Mouse (Mus musculus): Measurements from ENCODE around the gene Atf7ip. TPM values are rescaled to one million over a fixed set of nuclear protein-coding genes. Genes with fewer than 3 reads are reported as not detected.

Gene Atf7ip
- polyA plus RNA-seq, 1 experiment: 6.8 TPM

DNA sequence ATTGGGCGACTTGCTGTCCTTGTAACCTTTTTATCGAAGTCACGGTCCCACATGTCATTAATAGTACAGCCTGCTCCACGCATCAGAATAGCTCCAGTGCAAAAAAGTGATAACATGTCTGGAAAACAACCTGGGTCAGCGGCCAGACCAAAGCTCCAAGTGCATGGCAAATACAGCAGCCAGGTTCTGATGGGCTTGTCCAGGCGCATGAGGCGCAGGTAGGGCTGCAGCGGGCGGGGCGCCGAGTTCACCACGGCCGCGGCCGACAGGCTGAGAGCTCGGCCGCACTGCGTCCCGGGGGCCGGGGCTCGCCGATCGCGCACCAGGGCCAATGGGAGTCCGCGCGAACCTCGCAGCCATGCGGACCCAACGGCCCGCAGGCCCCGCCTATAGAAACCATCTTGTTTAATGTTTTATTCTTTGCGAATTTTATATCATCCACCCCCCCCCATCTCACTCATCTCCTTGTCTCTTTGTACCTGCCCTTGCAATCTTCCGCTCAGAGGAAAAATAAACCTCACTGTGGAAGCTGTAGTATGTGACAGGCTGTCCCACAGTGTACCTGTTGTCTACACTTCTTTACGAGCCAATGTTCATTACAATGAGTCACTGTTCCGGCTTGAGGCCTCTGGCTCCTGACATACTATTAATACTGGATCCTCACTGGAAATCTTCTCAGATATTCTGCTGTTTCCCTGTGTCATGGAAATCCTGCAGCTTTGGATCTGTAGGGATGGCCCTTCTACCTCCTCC, 19.0 kb upstream of the Atf7ip start:
- H3K36me3 ChIP-seq (ENCODE audit: control insufficient read depth, insufficient read depth): no peaks in the 10 kb centered on the region
- TF ChIP-seq CEBPB (IDR thresholded peaks at IDR 0.05; ENCODE audit: low read depth) (no peak), CTCF (IDR thresholded peaks at IDR 0.05; ENCODE audit: control insufficient read depth, insufficient read depth, insufficient read length) (no peak), MAX (IDR thresholded peaks at IDR 0.05) (no peak), MYOG (IDR thresholded peaks at IDR 0.05; ENCODE audit: control insufficient read depth, extremely low read depth, insufficient read length) (no peak), FOSL1 (IDR thresholded peaks at IDR 0.05; ENCODE audit: insufficient read depth, low read length, poor library complexity, severe bottlenecking) (no peak), MYOD1 (IDR thresholded peaks at IDR 0.05; ENCODE audit: control insufficient read depth, insufficient read length, low read depth) (no peak), USF1 (IDR thresholded peaks at IDR 0.05; ENCODE audit: low read depth) (no peak)
- H3K79me2 ChIP-seq (ENCODE audit: control insufficient read depth, insufficient read depth): no peaks in the 10 kb centered on the region
- no peak overlapping the region for H3K4me3 ChIP-seq (ENCODE audit: insufficient read depth, poor library complexity, severe bottlenecking)
- H3ac ChIP-seq (ENCODE audit: control insufficient read depth, insufficient read length, low read depth): no peak overlapping the region
- H3K79me3 ChIP-seq (ENCODE audit: low read depth): no peaks in the 10 kb centered on the region
- no peaks in the 10 kb centered on the region for H3K27me3 ChIP-seq (ENCODE audit: control insufficient read depth, insufficient read depth, insufficient read length)

DNA sequence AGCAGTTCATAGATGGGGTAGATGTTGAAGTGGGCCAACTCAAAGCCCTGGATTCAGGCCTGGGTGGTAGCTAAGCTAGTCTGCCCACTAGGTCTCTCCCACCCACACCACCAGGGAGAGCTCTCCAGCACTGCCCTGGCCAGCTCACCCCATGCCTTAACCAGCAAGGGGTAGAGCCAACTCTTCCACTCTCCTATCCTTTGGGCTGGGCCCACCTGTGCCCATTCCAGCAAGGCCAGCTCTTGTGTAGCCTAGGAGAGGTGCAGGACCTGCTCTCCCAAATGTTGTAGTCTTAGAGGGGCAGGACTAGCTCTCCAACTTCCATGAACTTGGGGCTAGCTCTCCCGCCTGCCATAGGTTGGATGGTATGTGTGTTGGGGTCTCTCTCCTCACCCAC, 18.4 kb upstream of the Atf7ip start:
- H3K79me2 ChIP-seq (ENCODE audit: control insufficient read depth, insufficient read depth): no peaks in the 10 kb centered on the region
- no peaks in the 10 kb centered on the region for H3K36me3 ChIP-seq (ENCODE audit: control insufficient read depth, insufficient read depth)
- H3ac ChIP-seq (ENCODE audit: control insufficient read depth, insufficient read length, low read depth): no peak overlapping the region
- no peaks in the 10 kb centered on the region for H3K27me3 ChIP-seq (ENCODE audit: control insufficient read depth, insufficient read depth, insufficient read length)
- TF ChIP-seq FOSL1 (IDR thresholded peaks at IDR 0.05; ENCODE audit: insufficient read depth, low read length, poor library complexity, severe bottlenecking) (no peak), MAX (IDR thresholded peaks at IDR 0.05) (no peak), CEBPB (IDR thresholded peaks at IDR 0.05; ENCODE audit: low read depth) (no peak), MYOD1 (IDR thresholded peaks at IDR 0.05; ENCODE audit: control insufficient read depth, insufficient read length, low read depth) (no peak), MYOG (IDR thresholded peaks at IDR 0.05; ENCODE audit: control insufficient read depth, extremely low read depth, insufficient read length) (no peak), USF1 (IDR thresholded peaks at IDR 0.05; ENCODE audit: low read depth) (no peak), CTCF (IDR thresholded peaks at IDR 0.05; ENCODE audit: control insufficient read depth, insufficient read depth, insufficient read length) (no peak)
- H3K79me3 ChIP-seq (ENCODE audit: low read depth): no peaks in the 10 kb centered on the region
- H3K4me3 ChIP-seq (ENCODE audit: insufficient read depth, poor library complexity, severe bottlenecking): no peak overlapping the region

DNA sequence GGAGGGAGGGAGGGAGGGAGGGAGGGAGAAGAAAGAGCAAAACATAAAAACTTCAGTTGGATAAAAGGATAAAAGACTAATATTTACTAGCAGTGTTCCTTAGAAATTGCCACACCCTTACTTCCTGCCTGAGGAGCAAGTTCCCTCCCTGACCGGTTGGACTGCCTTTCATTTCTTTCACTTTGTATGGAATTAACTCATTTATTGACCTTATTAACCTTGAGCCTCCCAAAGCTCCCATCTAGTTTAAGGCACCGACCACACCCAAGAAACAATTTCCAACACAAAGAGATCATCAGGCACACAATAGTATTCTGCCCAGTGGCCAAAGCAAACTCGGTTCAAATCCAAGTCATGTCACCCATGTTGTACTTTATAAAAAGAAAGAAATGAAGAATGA, 16.1 kb upstream of the Atf7ip start:
- H3K27me3 ChIP-seq (ENCODE audit: control insufficient read depth, insufficient read depth, insufficient read length): no peaks in the 10 kb centered on the region
- no peaks in the 10 kb centered on the region for H3K36me3 ChIP-seq (ENCODE audit: control insufficient read depth, insufficient read depth)
- H3ac ChIP-seq (ENCODE audit: control insufficient read depth, insufficient read length, low read depth): no peak overlapping the region
- H3K4me3 ChIP-seq (ENCODE audit: insufficient read depth, poor library complexity, severe bottlenecking): no peak overlapping the region
- H3K79me3 ChIP-seq (ENCODE audit: low read depth): no peaks in the 10 kb centered on the region
- TF ChIP-seq CEBPB (IDR thresholded peaks at IDR 0.05; ENCODE audit: low read depth) (no peak), USF1 (IDR thresholded peaks at IDR 0.05; ENCODE audit: low read depth) (no peak), FOSL1 (IDR thresholded peaks at IDR 0.05; ENCODE audit: insufficient read depth, low read length, poor library complexity, severe bottlenecking) (no peak)
- no peaks in the 10 kb centered on the region for H3K79me2 ChIP-seq (ENCODE audit: control insufficient read depth, insufficient read depth)

DNA sequence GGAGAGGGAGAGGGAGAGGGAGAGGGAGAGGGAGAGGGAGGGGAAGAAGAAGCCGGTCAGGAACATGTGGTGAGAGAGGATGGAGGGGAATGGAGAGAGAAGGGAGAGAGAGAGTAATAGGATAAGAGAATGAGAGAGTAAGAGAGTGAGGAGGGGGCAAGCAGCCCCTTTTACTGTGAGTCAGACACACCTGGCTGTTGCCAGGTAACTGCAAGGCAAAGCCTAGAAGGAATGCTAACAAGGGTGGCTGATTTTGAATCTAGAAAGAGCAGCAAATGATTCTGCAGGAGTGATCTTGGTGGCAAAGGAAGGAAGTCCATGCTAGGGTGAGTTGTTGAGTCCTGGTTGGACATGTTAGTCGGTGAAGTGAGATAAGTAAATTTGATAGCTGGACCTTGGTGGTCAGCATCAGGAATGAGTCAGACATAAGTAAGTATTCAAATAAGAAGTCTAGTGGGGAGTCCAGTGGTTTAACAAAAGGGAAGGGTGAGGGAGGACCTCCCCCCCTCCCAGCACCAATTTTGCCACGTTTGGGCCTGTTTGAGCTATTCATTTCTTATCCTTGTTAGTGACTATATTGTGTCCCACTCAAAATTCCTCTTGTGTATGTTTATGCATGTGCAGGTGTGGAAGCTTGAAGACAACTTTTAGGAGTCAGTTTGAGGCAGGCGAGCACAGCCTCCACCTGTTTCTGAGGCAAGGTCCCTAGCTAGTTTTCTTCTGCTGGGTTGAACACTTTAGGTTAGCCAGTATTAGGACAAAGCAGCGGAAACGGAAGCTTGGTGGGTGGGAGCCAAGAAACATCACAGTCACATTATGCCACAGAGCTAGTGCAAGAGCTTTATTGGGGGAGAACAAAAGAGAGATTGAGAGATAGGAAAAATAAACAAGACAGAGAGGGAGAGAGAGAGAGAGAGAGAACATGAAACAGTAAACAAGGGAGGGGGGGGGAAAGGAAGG, 15.2 kb upstream of the Atf7ip start:
- TF ChIP-seq FOSL1 (IDR thresholded peaks at IDR 0.05; ENCODE audit: insufficient read depth, low read length, poor library complexity, severe bottlenecking): no peak
- no peak for TF ChIP-seq USF1 (IDR thresholded peaks at IDR 0.05; ENCODE audit: low read depth)
- TF ChIP-seq MYOD1 (IDR thresholded peaks at IDR 0.05; ENCODE audit: control insufficient read depth, insufficient read length, low read depth): no peak
- no peak for TF ChIP-seq CTCF (IDR thresholded peaks at IDR 0.05; ENCODE audit: control insufficient read depth, insufficient read depth, insufficient read length)
- no peak for TF ChIP-seq MAX (IDR thresholded peaks at IDR 0.05)
- no peak for TF ChIP-seq MYOG (IDR thresholded peaks at IDR 0.05; ENCODE audit: control insufficient read depth, extremely low read depth, insufficient read length)
- no peak for TF ChIP-seq CEBPB (IDR thresholded peaks at IDR 0.05; ENCODE audit: low read depth)

DNA sequence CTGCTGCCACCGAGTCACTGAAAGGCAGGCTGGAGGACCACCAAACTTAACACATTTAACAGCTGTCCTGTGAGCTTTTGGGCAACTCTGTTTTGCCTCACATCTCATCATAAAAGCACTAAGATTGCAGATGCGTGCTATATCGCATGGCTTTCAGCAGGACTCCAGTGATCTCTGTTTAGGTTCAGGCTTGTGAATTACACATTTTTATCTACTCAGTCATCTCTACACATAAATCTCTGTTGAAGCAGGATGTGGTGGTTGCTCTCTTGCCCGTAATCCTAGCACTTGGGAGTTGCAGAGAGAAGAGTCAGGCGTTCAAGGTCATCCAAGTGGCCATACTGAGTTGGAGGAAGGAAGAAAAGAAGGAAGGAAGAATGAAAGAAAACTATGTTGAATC, 14.3 kb upstream of the Atf7ip start:
- H3K79me2 ChIP-seq (ENCODE audit: control insufficient read depth, insufficient read depth): no peaks in the 10 kb centered on the region
- H3K36me3 ChIP-seq (ENCODE audit: control insufficient read depth, insufficient read depth): no peaks in the 10 kb centered on the region
- no peaks in the 10 kb centered on the region for H3K27me3 ChIP-seq (ENCODE audit: control insufficient read depth, insufficient read depth, insufficient read length)
- H3ac ChIP-seq (ENCODE audit: control insufficient read depth, insufficient read length, low read depth): no peak overlapping the region
- no peak for TF ChIP-seq CTCF (IDR thresholded peaks at IDR 0.05; ENCODE audit: control insufficient read depth, insufficient read depth, insufficient read length)
- peak; percentile 10 for TF ChIP-seq MYOD1 (IDR thresholded peaks at IDR 0.05; ENCODE audit: control insufficient read depth, insufficient read length, low read depth)
- TF ChIP-seq MYOG (IDR thresholded peaks at IDR 0.05; ENCODE audit: control insufficient read depth, extremely low read depth, insufficient read length): no peak
- H3K79me3 ChIP-seq (ENCODE audit: low read depth): no peaks in the 10 kb centered on the region
- no peak overlapping the region for H3K4me3 ChIP-seq (ENCODE audit: insufficient read depth, poor library complexity, severe bottlenecking)

More for the DNA sequence above, 15.2 kb upstream of the Atf7ip start:
- H3K36me3 ChIP-seq (ENCODE audit: control insufficient read depth, insufficient read depth): no peaks in the 10 kb centered on the region
- no peaks in the 10 kb centered on the region for H3K79me3 ChIP-seq (ENCODE audit: low read depth)
- H3K4me3 ChIP-seq (ENCODE audit: insufficient read depth, poor library complexity, severe bottlenecking): no peak overlapping the region
- H3K27me3 ChIP-seq (ENCODE audit: control insufficient read depth, insufficient read depth, insufficient read length): no peaks in the 10 kb centered on the region
- H3ac ChIP-seq (ENCODE audit: control insufficient read depth, insufficient read length, low read depth): no peak overlapping the region
- no peaks in the 10 kb centered on the region for H3K79me2 ChIP-seq (ENCODE audit: control insufficient read depth, insufficient read depth)
